Mouse (Mus musculus) lung, adult 2 months (tissue): ENCODE data around the gene Erbin.

Source experiments
- CTCF ChIP-seq: fragments of 200-500 bp; IDR thresholded peaks from 2 replicates; pipeline ENCODE4 v1.5.1; 2011; ENCODE audit warnings: mild to moderate bottlenecking, low read length, control low read depth; ENCODE audit not compliant: insufficient read depth
- POLR2A ChIP-seq: fragments of 200-500 bp; IDR thresholded peaks from 2 replicates; pipeline ENCODE4 v1.6.1; 2011; ENCODE audit warnings: low read depth, mild to moderate bottlenecking, control low read depth, low read length, borderline replicate concordance; ENCODE audit errors: extremely low read depth

DNA sequence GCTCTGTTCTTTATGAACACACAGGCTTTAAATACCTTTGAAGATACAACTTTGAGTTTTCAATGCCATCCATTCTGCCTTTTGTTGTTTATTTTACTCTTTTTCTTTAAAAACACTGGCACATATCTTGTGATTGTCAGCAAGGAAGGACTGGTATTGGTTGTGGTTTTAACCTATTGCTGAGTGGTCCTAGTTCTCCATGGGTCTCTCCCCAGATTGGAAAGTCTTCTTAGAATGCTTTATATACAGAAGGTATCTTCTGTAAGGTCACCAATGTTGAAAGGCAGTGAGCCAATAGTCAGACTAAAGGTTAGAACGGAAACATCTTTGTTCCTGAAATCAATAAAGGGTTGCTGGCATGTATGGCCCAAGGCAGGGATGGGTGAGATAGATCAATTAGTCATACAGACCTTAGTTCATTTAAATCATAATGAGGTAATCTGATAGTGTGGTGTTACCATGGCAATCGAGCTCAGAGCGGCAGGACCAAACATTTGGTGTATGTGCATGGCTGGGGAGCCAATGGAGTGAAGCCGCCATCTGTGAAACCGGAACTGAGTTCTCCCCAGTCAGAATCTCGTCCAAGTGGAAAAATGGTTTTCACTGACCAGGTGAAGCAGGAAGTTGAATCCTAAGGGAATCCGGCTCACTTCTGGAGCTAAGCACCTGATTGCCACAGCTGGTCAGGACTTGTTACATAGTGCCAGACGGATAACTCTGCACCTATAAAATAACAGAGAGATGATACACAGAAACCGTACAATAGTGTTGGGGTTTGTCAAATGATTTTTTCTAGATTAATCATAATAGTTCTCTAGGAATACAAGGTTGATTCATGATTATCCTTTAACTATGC is 125.4 kb downstream of the Erbin start:
- TF ChIP-seq POLR2A (no peak), CTCF (no peak)
